9 mouse cellular contexts compared by ENCODE assay signal in the genomic region with DNA sequence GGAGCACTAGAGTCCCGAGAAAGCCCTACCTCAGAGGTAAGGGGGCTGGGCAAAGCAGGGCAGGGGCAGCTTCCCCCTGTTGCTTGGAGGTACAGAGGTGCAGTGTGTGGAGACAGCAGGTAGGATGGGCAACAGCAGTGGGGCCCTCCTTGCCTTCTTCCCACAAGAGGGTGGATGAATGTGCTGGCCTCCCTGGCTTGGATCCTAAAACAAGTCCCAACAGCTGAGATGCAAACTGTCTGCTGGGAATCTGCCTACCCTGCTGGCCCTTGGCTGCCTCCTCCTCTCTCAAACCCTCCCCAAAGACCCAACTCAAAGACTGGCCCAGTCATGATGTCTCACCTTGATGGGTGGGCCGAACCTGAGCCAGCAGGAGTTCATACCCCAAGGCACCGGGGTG. TPM values are rescaled to one million over a fixed set of nuclear protein-coding genes. Genes with fewer than 3 reads are reported as not detected.
DNase-seq lines count a peak whose midpoint lies in the region; ATAC-seq lines count a peak whose summit lies in the region.
"Had no signal": no experiment of that assay in that cellular context is flagged by ENCODE, and none has a peak within 500 bp of the region (broad histone marks: within the 10 kb centered on the region; RNA-seq: fewer than 3 reads in every experiment).

No protein-coding gene starts in this region.

- H3K4me1 ChIP-seq in kidney, embryonic 14.5 days (ENCODE audit: control insufficient read depth, insufficient read depth, low read length): peaks cover 19% of the 10 kb centered on the region
- H3K4me1 ChIP-seq in embryonic facial prominence, embryonic 14.5 days (ENCODE audit: control insufficient read depth, insufficient read depth, low read length): peaks cover 24% of the 10 kb centered on the region
- H3K4me1 ChIP-seq in hindbrain, embryonic 13.5 days (replicated peaks): peaks cover 65% of the 10 kb centered on the region
- peaks cover 36% of the 10 kb centered on the region for H3K4me1 ChIP-seq in midbrain, embryonic 15.5 days

- H3K27ac ChIP-seq in kidney, embryonic 14.5 days (ENCODE audit: low read depth, low read length): 0 out of 2 replicates have a peak overlapping the region, but pooled peaks have one; percentile 14
- no peak overlapping the region for H3K27ac ChIP-seq in embryonic facial prominence, embryonic 14.5 days (replicated peaks; ENCODE audit: low read depth, low read length)
- peak overlapping the region; percentile 52 for H3K27ac ChIP-seq in hindbrain, embryonic 13.5 days
- H3K27ac ChIP-seq in midbrain, embryonic 15.5 days: no peak overlapping the region

- no peak overlapping the region for H3K4me3 ChIP-seq in kidney, embryonic 14.5 days (ENCODE audit: low read length)
- H3K4me3 ChIP-seq in embryonic facial prominence, embryonic 14.5 days (ENCODE audit: low read depth, low read length): peak overlapping the region; percentile 85; the same call in 1 of the 2 replicates
- peak overlapping the region; percentile 5; the same call in 1 of the 2 replicates for H3K4me3 ChIP-seq in hindbrain, embryonic 13.5 days
- no peak overlapping the region for H3K4me3 ChIP-seq in midbrain, embryonic 15.5 days

- DNase-seq in kidney, adult 9 months: no peak
- no peak for DNase-seq in embryonic facial prominence, embryonic 14.5 days (ENCODE audit: low spot score)
- no peak for DNase-seq in adrenal gland, adult 2 months
- DNase-seq: gastrocnemius, postnatal 10 days; kidney, postnatal 25 days had no signal

- ATAC-seq in kidney, embryonic 14.5 days (ENCODE audit: low FRiP score, low TSS enrichment): no peak
- ATAC-seq in embryonic facial prominence, embryonic 14.5 days (ENCODE audit: low read depth): no peak
- ATAC-seq in hindbrain, embryonic 13.5 days (ENCODE audit: low FRiP score): no peak
- no peak for ATAC-seq in midbrain, embryonic 15.5 days (replicated peaks)
- ATAC-seq in monocyte, adult 5-6 weeks (replicated peaks; ENCODE audit: insufficient number of reproducible peaks, low FRiP score, low TSS enrichment, poor library complexity, severe bottlenecking): no peak

- 85% methylated on average over 3 of the region's 3 CpGs for WGBS in kidney, embryonic 14.5 days
- WGBS in embryonic facial prominence, embryonic 14.5 days: 64% methylated on average over 3 of the region's 3 CpGs
- 81% methylated on average over 3 of the region's 3 CpGs for WGBS in hindbrain, embryonic 13.5 days
- WGBS in midbrain, embryonic 15.5 days: 84% methylated on average over 3 of the region's 3 CpGs

- no peak overlapping the region for H3K4me2 ChIP-seq in kidney, embryonic 14.5 days (replicated peaks; ENCODE audit: low read depth, low read length)
- H3K4me2 ChIP-seq in embryonic facial prominence, embryonic 14.5 days (ENCODE audit: low read depth, low read length): peak overlapping the region; percentile 61
- H3K4me2 ChIP-seq in hindbrain, embryonic 13.5 days: peak overlapping the region; percentile 78
- peak overlapping the region; percentile 9; the same call in 1 of the 2 replicates for H3K4me2 ChIP-seq in midbrain, embryonic 15.5 days

- no peak overlapping the region for H3K9ac ChIP-seq in kidney, embryonic 14.5 days (ENCODE audit: low read depth, low read length)
- no peak overlapping the region; the same call in 1 of the 2 replicates for H3K9ac ChIP-seq in embryonic facial prominence, embryonic 14.5 days (ENCODE audit: low read depth, low read length)
- peak overlapping the region; percentile 85 for H3K9ac ChIP-seq in hindbrain, embryonic 13.5 days
- H3K9ac ChIP-seq in midbrain, embryonic 15.5 days: no peak overlapping the region

- H3K27me3 ChIP-seq in kidney, embryonic 14.5 days (ENCODE audit: control insufficient read depth, insufficient read depth, low read length): no peaks in the 10 kb centered on the region
- H3K27me3 ChIP-seq in embryonic facial prominence, embryonic 14.5 days (replicated peaks; ENCODE audit: control insufficient read depth, insufficient read depth, low read length): no peaks in the 10 kb centered on the region
- no peaks in the 10 kb centered on the region for H3K27me3 ChIP-seq in hindbrain, embryonic 13.5 days
- H3K27me3 ChIP-seq in midbrain, embryonic 15.5 days (replicated peaks): no peaks in the 10 kb centered on the region

- H3K36me3 ChIP-seq in kidney, embryonic 14.5 days (ENCODE audit: control insufficient read depth, insufficient read depth, low read length): peaks cover 6% of the 10 kb centered on the region; the same call in 1 of the 2 replicates
- H3K36me3 ChIP-seq in embryonic facial prominence, embryonic 14.5 days (ENCODE audit: control insufficient read depth, insufficient read depth, low read length): peaks cover 31% of the 10 kb centered on the region; the same call in 1 of the 2 replicates
- H3K36me3 ChIP-seq in hindbrain, embryonic 13.5 days: peaks cover 14% of the 10 kb centered on the region; the same call in 1 of the 2 replicates
- H3K36me3 ChIP-seq in midbrain, embryonic 15.5 days (replicated peaks): no peaks in the 10 kb centered on the region

- no peaks in the 10 kb centered on the region for H3K9me3 ChIP-seq in kidney, embryonic 14.5 days (ENCODE audit: control insufficient read depth, low read length)
- no peaks in the 10 kb centered on the region for H3K9me3 ChIP-seq in embryonic facial prominence, embryonic 14.5 days (ENCODE audit: control insufficient read depth, low read length)
- no peaks in the 10 kb centered on the region for H3K9me3 ChIP-seq in hindbrain, embryonic 13.5 days
- no peaks in the 10 kb centered on the region for H3K9me3 ChIP-seq in midbrain, embryonic 15.5 days

RNA-seq across cellular contexts. Expression of a gene that starts 2.1 kb away (rescaled TPM):
- polyA plus RNA-seq in kidney, embryonic 14.5 days (2014; fragmentation: Nextera tagmentation; extraction: Ambion mirVana): 9.3 and 11.8 TPM in 2 replicates
- 12.5 and 13.1 TPM in 2 replicates for polyA plus RNA-seq in embryonic facial prominence, embryonic 14.5 days (2014; fragmentation: Nextera tagmentation; extraction: Ambion mirVana)
- 12.3 and 13.6 TPM in 2 replicates for polyA plus RNA-seq in hindbrain, embryonic 13.5 days (2015; fragmentation: Nextera tagmentation; extraction: Ambion mirVana)
- polyA plus RNA-seq in midbrain, embryonic 15.5 days (2015; fragmentation: Nextera tagmentation; extraction: Ambion mirVana): 13.4 and 15.6 TPM in 2 replicates
- 1.2 to 3.4 TPM (median 1.2 TPM) in 3 replicates for total RNA-seq in monocyte, adult 5-6 weeks (2017)
- total RNA-seq in adrenal gland, adult 2 months (2021): 10 to 100 TPM; 16.8 to 20.4 TPM
- 35.2 and 43.9 TPM in 2 replicates for polyA plus RNA-seq in adrenal gland, adult 2 months (2012; rRNA removed)

RNA-seq across cellular contexts. Expression of a gene that starts 19.1 kb away (rescaled TPM):
- 13.2 and 16.9 TPM in 2 replicates for polyA plus RNA-seq in kidney, embryonic 14.5 days (2014; fragmentation: Nextera tagmentation; extraction: Ambion mirVana)
- polyA plus RNA-seq in embryonic facial prominence, embryonic 14.5 days (2014; fragmentation: Nextera tagmentation; extraction: Ambion mirVana): 10.8 and 12.9 TPM in 2 replicates
- polyA plus RNA-seq in hindbrain, embryonic 13.5 days (2015; fragmentation: Nextera tagmentation; extraction: Ambion mirVana): 22.6 and 23.4 TPM in 2 replicates
- 21.5 and 23.0 TPM in 2 replicates for polyA plus RNA-seq in midbrain, embryonic 15.5 days (2015; fragmentation: Nextera tagmentation; extraction: Ambion mirVana)
- 6.8 to 12.5 TPM (median 7.3 TPM) in 3 replicates for total RNA-seq in monocyte, adult 5-6 weeks (2017)
- total RNA-seq in adrenal gland, adult 2 months (2021): 1 to 10 TPM; 4.5 to 6.4 TPM
- polyA plus RNA-seq in adrenal gland, adult 2 months (2012; rRNA removed): 3.3 and 4.7 TPM in 2 replicates

Comparison
In these comparisons a context has a peak if more than half of its experiments do, and no peak if none do; other contexts are left out.
1. H3K27ac ChIP-seq: peak in kidney, embryonic 14.5 days (single experiment) and hindbrain, embryonic 13.5 days (single experiment); none in embryonic facial prominence, embryonic 14.5 days (single experiment) and midbrain, embryonic 15.5 days (single experiment).
2. H3K4me3 ChIP-seq: peak in embryonic facial prominence, embryonic 14.5 days (single experiment) and hindbrain, embryonic 13.5 days (single experiment); none in kidney, embryonic 14.5 days (single experiment) and midbrain, embryonic 15.5 days (single experiment).